Comparison of ENCODE assay signal across 15 mouse cellular contexts in genomic region chr8:23507661-23508060, GRCm38 (mm10).
A peak's percentile ranks its signal among the peaks of the same experiment; 100 is the strongest.
DNase-seq lines count a peak whose midpoint lies in the region; ATAC-seq and TF ChIP-seq lines count a peak whose summit lies in the region.
"Had no signal": no experiment of that assay in that cellular context is flagged by ENCODE, and none has a peak within 500 bp of the region (broad histone marks: within the 10 kb centered on the region; RNA-seq: fewer than 3 reads in every experiment).

No protein-coding gene starts in this region.

- H3K4me1 ChIP-seq in lung, embryonic 14.5 days (ENCODE audit: insufficient read depth), result 0 out of 2 replicates have a peak, but pooled peaks cover 3% of the 10 kb centered on the region
- no peaks in the 10 kb centered on the region for H3K4me1 ChIP-seq in lung, adult 2 months (ENCODE audit: control insufficient read depth, insufficient read depth, low read length)
- H3K4me1 ChIP-seq in heart, embryonic 11.5 days (ENCODE audit: control insufficient read depth, insufficient read depth, low read length), result peaks cover 10% of the 10 kb centered on the region; the same call in 1 of the 2 replicates

- TF ChIP-seq CTCF in lung, embryonic 14.5 days (IDR thresholded peaks at IDR 0.05; ENCODE audit: low read depth), result no peak
- no peak for TF ChIP-seq CTCF in lung, adult 2 months (IDR thresholded peaks at IDR 0.05; ENCODE audit: insufficient read depth, low read length)

- intact Hi-C loops in left cerebral cortex, postnatal 14 days (cut with DNase I), result loop anchor here (5.0 to 10.0 kb wide), 2 partner anchors 90 to 163 kb away; no protein-coding TSS in a partner anchor

- 49% methylated on average over 4 of the region's 4 CpGs for WGBS in lung, embryonic 14.5 days
- WGBS in lung, adult 2 months, result 30% methylated on average over 4 of the region's 4 CpGs
- 29% methylated on average over 4 of the region's 4 CpGs for WGBS in heart, embryonic 11.5 days (ENCODE audit: insufficient replicate concordance)

- H3K27me3 ChIP-seq in lung, embryonic 14.5 days (ENCODE audit: insufficient read depth, low read length), result no peaks in the 10 kb centered on the region
- no peaks in the 10 kb centered on the region for H3K27me3 ChIP-seq in heart, embryonic 11.5 days (ENCODE audit: control insufficient read depth, insufficient read depth, low read length)
- H3K27me3 ChIP-seq: kidney, embryonic 15.5 days; limb, embryonic 12.5 days had no signal

- no peak overlapping the region for H3K27ac ChIP-seq in lung, embryonic 14.5 days (ENCODE audit: low read depth)
- peak overlapping the region; percentile 58 for H3K27ac ChIP-seq in heart, embryonic 11.5 days (ENCODE audit: low read depth, low read length)
- H3K27ac ChIP-seq: kidney, embryonic 15.5 days; limb, embryonic 12.5 days had no signal

- no peak for TF ChIP-seq POLR2A in lung, adult 2 months (IDR thresholded peaks at IDR 0.05; ENCODE audit: borderline replicate concordance, extremely low read depth, low read depth, low read length)

- H3K4me2 ChIP-seq in lung, embryonic 14.5 days, result no peak overlapping the region
- no peak overlapping the region for H3K4me2 ChIP-seq in heart, embryonic 11.5 days
- H3K4me2 ChIP-seq: kidney, embryonic 15.5 days; limb, embryonic 12.5 days had no signal

- no peak for ATAC-seq in lung, embryonic 14.5 days (ENCODE audit: insufficient read depth)
- ATAC-seq in heart, embryonic 11.5 days (replicated peaks; ENCODE audit: insufficient number of reproducible peaks, low FRiP score, low TSS enrichment), result no peak
- ATAC-seq: inflammation-experienced regulatory T-cells, adult 6 months; liver, postnatal 0 days had no signal

- no peak overlapping the region for H3K9ac ChIP-seq in lung, embryonic 14.5 days
- H3K9ac ChIP-seq in heart, embryonic 11.5 days (ENCODE audit: low read depth, low read length), result no peak overlapping the region
- H3K9ac ChIP-seq: kidney, embryonic 15.5 days; limb, embryonic 12.5 days; liver, postnatal 0 days had no signal

- H3K36me3 ChIP-seq in lung, embryonic 14.5 days (ENCODE audit: insufficient read depth), result no peaks in the 10 kb centered on the region
- no peaks in the 10 kb centered on the region for H3K36me3 ChIP-seq in heart, embryonic 11.5 days (ENCODE audit: control insufficient read depth, insufficient read depth, low read length)
- H3K36me3 ChIP-seq: kidney, embryonic 15.5 days; limb, embryonic 12.5 days had no signal

- no peaks in the 10 kb centered on the region for H3K9me3 ChIP-seq in lung, embryonic 14.5 days (ENCODE audit: low read depth, low read length)
- no peaks in the 10 kb centered on the region for H3K9me3 ChIP-seq in heart, embryonic 11.5 days (replicated peaks; ENCODE audit: control insufficient read depth, low read length)
- H3K9me3 ChIP-seq: kidney, embryonic 15.5 days; limb, embryonic 12.5 days had no signal

- DNase-seq in lung, embryonic 14.5 days, result peak; percentile 47
- DNase-seq in lung, adult 2 months, result no peak
- DNase-seq in heart, postnatal 4 days, result peak; percentile 47
- DNase-seq in telencephalon, adult 2 months (ENCODE audit: low read depth, low spot score), result peak; percentile 41
- no peak for DNase-seq in cerebellum, adult 18-20 months
- DNase-seq in left cerebral cortex, postnatal 14 days (ENCODE audit: low spot score in 2 of 2), result no peak
- DNase-seq: adrenal gland, postnatal 10 days; cerebellum, postnatal 25 days; liver, postnatal 0 days; right cerebral cortex, postnatal 25 days; thymus, postnatal 25 days had no signal

- H3K4me3 ChIP-seq in lung, embryonic 14.5 days (ENCODE audit: low read depth, low read length), result no peak overlapping the region
- H3K4me3 ChIP-seq in lung, adult 2 months (replicated peaks; ENCODE audit: extremely low read depth, low read depth, low read length), result no peak overlapping the region
- no peak overlapping the region for H3K4me3 ChIP-seq in heart, embryonic 11.5 days (ENCODE audit: low read depth, low read length)
- H3K4me3 ChIP-seq: kidney, embryonic 15.5 days; limb, embryonic 12.5 days had no signal

Comparison
In these comparisons a context has a peak if more than half of its experiments do, and no peak if none do; other contexts are left out.
1. DNase-seq: peak in lung, embryonic 14.5 days (single experiment), heart, postnatal 4 days (single experiment) and telencephalon, adult 2 months (single experiment); none in lung, adult 2 months (single experiment), cerebellum, adult 18-20 months (0 of 2) and left cerebral cortex, postnatal 14 days (0 of 2).